ENCODE assay signal across 8 mouse cellular contexts in the genomic region with DNA sequence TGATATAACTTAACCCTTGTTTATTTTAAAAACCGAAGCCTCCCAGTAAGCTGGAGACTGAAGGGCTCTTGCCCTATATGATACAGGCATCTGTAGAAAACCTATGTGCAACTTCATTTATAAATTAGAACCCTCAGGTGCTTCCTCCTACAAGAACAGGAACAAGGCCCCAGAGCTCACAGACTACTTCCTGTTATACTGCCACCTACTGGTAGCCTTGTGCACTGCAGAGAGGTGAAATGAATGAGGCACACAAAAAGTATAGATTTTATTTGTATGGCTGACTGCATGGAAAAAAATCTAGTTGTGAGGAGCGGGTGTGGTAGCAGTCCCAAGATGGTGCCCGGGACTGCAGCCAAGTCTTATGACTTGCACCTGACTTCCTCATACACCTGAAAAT.
DNase-seq lines count a peak whose midpoint lies in the region; ATAC-seq and TF ChIP-seq lines count a peak whose summit lies in the region.
"Had no signal": no experiment of that assay in that cellular context is flagged by ENCODE, and none has a peak within 500 bp of the region (broad histone marks: within the 10 kb centered on the region; RNA-seq: fewer than 3 reads in every experiment).

No protein-coding gene starts in this region.

- no peaks in the 10 kb centered on the region for H3K36me3 ChIP-seq in liver, embryonic 11.5 days (ENCODE audit: control insufficient read depth, insufficient read depth, low read length)
- no peaks in the 10 kb centered on the region for H3K36me3 ChIP-seq in ES-E14 (ENCODE audit: control insufficient read depth, insufficient read depth, low read length, poor library complexity, severe bottlenecking)
- H3K36me3 ChIP-seq in kidney, embryonic 14.5 days (ENCODE audit: control insufficient read depth, insufficient read depth, low read length): no peaks in the 10 kb centered on the region
- H3K36me3 ChIP-seq: neural tube, embryonic 12.5 days had no signal

- WGBS in liver, embryonic 11.5 days: 93% methylated on average over 3 of the region's 3 CpGs
- 97% methylated on average over 3 of the region's 3 CpGs for whole genome bisulfite sequencing in kidney, embryonic 14.5 days

- no peak overlapping the region for H3K9ac ChIP-seq in liver, embryonic 11.5 days (ENCODE audit: low read depth, low read length)
- no peak overlapping the region for H3K9ac ChIP-seq in ES-E14 (ENCODE audit: insufficient read depth, low read depth, low read length, poor library complexity, severe bottlenecking)
- H3K9ac ChIP-seq in kidney, embryonic 14.5 days (ENCODE audit: low read depth, low read length): no peak overlapping the region
- H3K9ac ChIP-seq: neural tube, embryonic 12.5 days had no signal

- no peak for ATAC-seq in liver, embryonic 11.5 days (replicated peaks; ENCODE audit: low FRiP score)
- ATAC-seq in kidney, embryonic 14.5 days (ENCODE audit: low FRiP score, low TSS enrichment): no peak

- peak; percentile 17 for DNase-seq in liver
- no peak for DNase-seq in liver, embryonic 11.5 days (ENCODE audit: low spot score)
- peak; percentile 20 for DNase-seq in ES-E14 (ENCODE audit: low read depth, low spot score)
- peak; percentile 26 for DNase-seq in embryo, embryonic 10.5 days (ENCODE audit: low spot score)
- DNase-seq in testis, postnatal 10 days (ENCODE audit: low spot score): peak; percentile 46
- DNase-seq in urinary bladder, postnatal 4 days (ENCODE audit: low spot score in 2 of 2): no peak

- H3K4me2 ChIP-seq in liver, embryonic 11.5 days: no peak overlapping the region
- H3K4me2 ChIP-seq in kidney, embryonic 14.5 days (replicated peaks; ENCODE audit: low read depth, low read length): no peak overlapping the region
- H3K4me2 ChIP-seq: neural tube, embryonic 12.5 days had no signal

- H3K27ac ChIP-seq in liver, embryonic 11.5 days (ENCODE audit: low read depth, low read length): no peak overlapping the region
- H3K27ac ChIP-seq in ES-E14 (ENCODE audit: insufficient read depth, low read depth, low read length, poor library complexity, severe bottlenecking): no peak overlapping the region
- no peak overlapping the region for H3K27ac ChIP-seq in kidney, embryonic 14.5 days (ENCODE audit: low read depth, low read length)
- H3K27ac ChIP-seq: neural tube, embryonic 12.5 days had no signal

- in situ Hi-C loops in ES-E14 (cut with MboI; ENCODE audit: low sequenced_read_pairs in 2 of 2, unreplicated experiment in 2 of 2): no loop called here

- H3K9me3 ChIP-seq in liver, embryonic 11.5 days (ENCODE audit: control insufficient read depth, low read length): no peaks in the 10 kb centered on the region
- no peaks in the 10 kb centered on the region; the same call in 1 of the 2 replicates for H3K9me3 ChIP-seq in ES-E14 (ENCODE audit: control insufficient read depth, insufficient read depth, low read depth, low read length)
- H3K9me3 ChIP-seq in kidney, embryonic 14.5 days (ENCODE audit: control insufficient read depth, low read length): no peaks in the 10 kb centered on the region
- H3K9me3 ChIP-seq: neural tube, embryonic 12.5 days had no signal

- H3K27me3 ChIP-seq in liver, embryonic 11.5 days (replicated peaks; ENCODE audit: control insufficient read depth, insufficient read depth, low read length): no peaks in the 10 kb centered on the region
- H3K27me3 ChIP-seq in kidney, embryonic 14.5 days (ENCODE audit: control insufficient read depth, insufficient read depth, low read length): no peaks in the 10 kb centered on the region
- H3K27me3 ChIP-seq: neural tube, embryonic 12.5 days had no signal

- no peak overlapping the region for H3K4me3 ChIP-seq in liver, embryonic 11.5 days (ENCODE audit: low read depth, low read length)
- no peak overlapping the region for H3K4me3 ChIP-seq in ES-E14 (ENCODE audit: insufficient read depth in 1 of 2, low read depth in 1 of 2, low read length in 2 of 2, poor library complexity in 1 of 2, severe bottlenecking in 1 of 2)
- H3K4me3 ChIP-seq in kidney, embryonic 14.5 days (ENCODE audit: low read length): no peak overlapping the region
- H3K4me3 ChIP-seq: neural tube, embryonic 12.5 days had no signal

- H3K4me1 ChIP-seq in liver, embryonic 11.5 days (replicated peaks; ENCODE audit: control insufficient read depth, insufficient read depth, low read length): no peaks in the 10 kb centered on the region
- no peaks in the 10 kb centered on the region for H3K4me1 ChIP-seq in ES-E14 (ENCODE audit: control insufficient read depth in 2 of 2, insufficient read depth in 2 of 2, low read length in 2 of 2, poor library complexity in 1 of 2)
- H3K4me1 ChIP-seq in kidney, embryonic 14.5 days (ENCODE audit: control insufficient read depth, insufficient read depth, low read length): no peaks in the 10 kb centered on the region
- H3K4me1 ChIP-seq: neural tube, embryonic 12.5 days had no signal

TF ChIP-seq in ES-E14, 5 proteins besides CTCF, POLR2A, EP300 and RAD21:
- no peak for TF ChIP-seq CHD2 (IDR thresholded peaks at IDR 0.05; ENCODE audit: low read depth, low read length)
- TF ChIP-seq ZC3H11A (IDR thresholded peaks at IDR 0.05; ENCODE audit: borderline replicate concordance, low read depth, low read length): no peak
- no peak for TF ChIP-seq MAFK (IDR thresholded peaks at IDR 0.05; ENCODE audit: insufficient read depth, low read depth, low read length)
- TF ChIP-seq HCFC1 (IDR thresholded peaks at IDR 0.05; ENCODE audit: borderline replicate concordance, insufficient read depth, low read length): no peak
- TF ChIP-seq ZNF384 (IDR thresholded peaks at IDR 0.05; ENCODE audit: low read depth, low read length): no peak

Comparison
In these comparisons a context has a peak if more than half of its experiments do, and no peak if none do; other contexts are left out.
1. DNase-seq: peak in liver (single experiment), ES-E14 (single experiment), embryo, embryonic 10.5 days (single experiment) and testis, postnatal 10 days (single experiment); none in liver, embryonic 11.5 days (single experiment) and urinary bladder, postnatal 4 days (0 of 2).